Mouse (Mus musculus) liver, embryonic 12.5 days (tissue): ENCODE data around the gene Tex19.1. TPM values are rescaled to one million over a fixed set of nuclear protein-coding genes. Genes with fewer than 3 reads are reported as not detected.
A peak's percentile ranks its signal among the peaks of the same experiment; 100 is the strongest.

Source experiments
- ATAC-seq: fragments of 200-750 bp; cut with Nextera tagmentation; 2 replicates; pipeline ENCODE4 v1.8.0; 2017; ENCODE audit warnings: moderate number of reproducible peaks, mild to moderate bottlenecking, moderate library complexity
- H3K27ac ChIP-seq: fragments of 300-500 bp; sonication (generic); 2 replicates; pipeline ENCODE4 v1.5.1; 2016; ENCODE audit warnings: mild to moderate bottlenecking
- H3K27me3 ChIP-seq: fragments of 300-500 bp; sonication (generic); replicated peaks from 2 replicates; pipeline ENCODE4 v1.6.1; 2016; ENCODE audit warnings: mild to moderate bottlenecking, moderate library complexity
- H3K36me3 ChIP-seq: fragments of 300-500 bp; sonication (generic); 2 replicates; pipeline ENCODE4 v1.6.1; 2016; ENCODE audit warnings: mild to moderate bottlenecking, moderate library complexity
- H3K4me1 ChIP-seq: fragments of 300-500 bp; sonication (generic); 2 replicates; pipeline ENCODE4 v1.6.1; 2016
- H3K4me2 ChIP-seq: fragments of 300-500 bp; sonication (generic); 2 replicates; pipeline ENCODE4 v1.6.1; 2016; ENCODE audit warnings: mild to moderate bottlenecking, moderate library complexity
- H3K4me3 ChIP-seq: fragments of 300-500 bp; sonication (generic); 2 replicates; pipeline ENCODE4 v1.5.1; 2016; ENCODE audit warnings: mild to moderate bottlenecking, moderate library complexity
- H3K9ac ChIP-seq: fragments of 300-500 bp; sonication (generic); 2 replicates; pipeline ENCODE4 v1.6.1; 2016; ENCODE audit warnings: mild to moderate bottlenecking, moderate library complexity
- H3K9me3 ChIP-seq: fragments of 300-500 bp; sonication (generic); replicated peaks from 2 replicates; pipeline ENCODE4 v1.6.1; 2016; ENCODE audit warnings: mild to moderate bottlenecking, moderate library complexity
- WGBS: fragments of 180-500 bp; shearing (Covaris S2); methylation state at CpG from one replicate; pipeline ENCODE4 v1.1.7; 2016; ENCODE audit not compliant: insufficient replicate concordance; 5-methylcytosine and 5-hydroxymethylcytosine counted together
- polyA plus RNA-seq: library from polyadenylated mRNA; unstranded; fragments of >200 nt; fragmentation: Nextera tagmentation; extraction: Ambion mirVana; gene quantifications from 2 replicates; pipeline ENCODE4 v1.2.1, GENCODE M21; 2016

The Tex19.1 gene
- polyA plus RNA-seq, 1 experiment from 2014 or later: 0.44 TPM

- H3K36me3 ChIP-seq: no peaks in the 10 kb centered on the region
- H3K27ac ChIP-seq: no peak overlapping the region
- no peak overlapping the region for H3K9ac ChIP-seq
- H3K9me3 ChIP-seq: no peaks in the 10 kb centered on the region
- WGBS: 28% methylated on average over 4 of the region's 4 CpGs
- H3K4me2 ChIP-seq: no peak overlapping the region
- peaks cover 61% of the 10 kb centered on the region for H3K27me3 ChIP-seq
- ATAC-seq: no peak
- H3K4me1 ChIP-seq: no peaks in the 10 kb centered on the region
- H3K4me3 ChIP-seq: no peak overlapping the region
Observed at GRCm38 (mm10) chr11:121154203-121154602, 8.3 kb downstream of the Tex19.1 start.

- 3% methylated on average over 45 of the region's 45 CpGs for WGBS
- Histone ChIP-seq H3K4me1 (no peaks in the 10 kb centered on the region), H3K27me3 (peaks cover 81% of the 10 kb centered on the region), H3K4me3 (peak overlapping the region; percentile 25; the same call in 1 of the 2 replicates), H3K27ac (no peak overlapping the region), H3K9ac (no peak overlapping the region), H3K4me2 (peak overlapping the region; percentile 49), H3K9me3 (no peaks in the 10 kb centered on the region), H3K36me3 (no peaks in the 10 kb centered on the region)
- ATAC-seq: no peak
Observed at GRCm38 (mm10) chr11:121156411-121156891, 10.5 kb downstream of the Tex19.1 start.

- Histone ChIP-seq H3K27ac (no peak within 1 kb of the TSS), H3K9me3 (no peaks in the 10 kb centered on the region), H3K4me2 (no peak within 1 kb of the TSS), H3K4me3 (no peak within 1 kb of the TSS), H3K36me3 (no peaks in the 10 kb centered on the region), H3K9ac (no peak within 1 kb of the TSS), H3K4me1 (no peaks in the 10 kb centered on the region), H3K27me3 (peaks cover 59% of the 10 kb centered on the region)
- WGBS: 69% methylated on average over 5 of the region's 5 CpGs
- ATAC-seq: no peak
Observed at GRCm38 (mm10) chr11:121159971-121160370, 14.0 kb downstream of the Tex19.1 start, which contains the start of gene Uts2r. Gene Uts2r (plus strand): TSS chr11:121160271.

GRCm38 (mm10) chr11:121160636-121161346 lies 14.8 kb downstream of the Tex19.1 start:
- H3K4me1 ChIP-seq: no peaks in the 10 kb centered on the region
- ATAC-seq: no peak
- no peak overlapping the region for H3K9ac ChIP-seq
- no peaks in the 10 kb centered on the region for H3K36me3 ChIP-seq
- H3K4me2 ChIP-seq: no peak overlapping the region
- H3K9me3 ChIP-seq: no peaks in the 10 kb centered on the region
- no peak overlapping the region for H3K27ac ChIP-seq
- H3K4me3 ChIP-seq: no peak overlapping the region
- peaks cover 54% of the 10 kb centered on the region for H3K27me3 ChIP-seq
- 79% methylated on average over 26 of the region's 26 CpGs for WGBS

- Histone ChIP-seq H3K9ac (no peak overlapping the region), H3K27ac (no peak overlapping the region), H3K9me3 (no peaks in the 10 kb centered on the region), H3K4me2 (no peak overlapping the region), H3K4me1 (no peaks in the 10 kb centered on the region), H3K4me3 (no peak overlapping the region), H3K36me3 (no peaks in the 10 kb centered on the region), H3K27me3 (peaks cover 26% of the 10 kb centered on the region)
- no peak for ATAC-seq
- 73% methylated on average over 4 of the region's 4 CpGs for WGBS
Observed at GRCm38 (mm10) chr11:121163751-121164150, 17.8 kb downstream of the Tex19.1 start.

- Histone ChIP-seq H3K4me1 (peaks cover 8% of the 10 kb centered on the region; the same call in 1 of the 2 replicates), H3K4me2 (no peak overlapping the region), H3K9me3 (no peaks in the 10 kb centered on the region), H3K36me3 (no peaks in the 10 kb centered on the region), H3K27ac (no peak overlapping the region), H3K4me3 (no peak overlapping the region), H3K27me3 (peaks cover 9% of the 10 kb centered on the region; the same call in 1 of the 2 replicates), H3K9ac (no peak overlapping the region)
- WGBS: 69% methylated on average over 5 of the region's 5 CpGs
- no peak for ATAC-seq
Observed at GRCm38 (mm10) chr11:121173203-121173602, 27.3 kb downstream of the Tex19.1 start.

- Histone ChIP-seq H3K36me3 (no peaks in the 10 kb centered on the region), H3K4me3 (no peak overlapping the region), H3K27me3 (peaks cover 9% of the 10 kb centered on the region; the same call in 1 of the 2 replicates), H3K27ac (no peak overlapping the region), H3K9ac (no peak overlapping the region), H3K4me2 (no peak overlapping the region), H3K4me1 (peaks cover 8% of the 10 kb centered on the region; the same call in 1 of the 2 replicates), H3K9me3 (no peaks in the 10 kb centered on the region)
- 61% methylated on average over 3 of the region's 3 CpGs for WGBS
- ATAC-seq: no peak
Observed at GRCm38 (mm10) chr11:121174234-121174633, 28.3 kb downstream of the Tex19.1 start.

- 52% methylated on average over 12 of the region's 12 CpGs for WGBS
- peak; percentile 62 for ATAC-seq
- H3K36me3 ChIP-seq: 0 out of 2 replicates have a peak, but pooled peaks cover under 1% of the 10 kb centered on the region
- peaks cover 8% of the 10 kb centered on the region; the same call in 1 of the 2 replicates for H3K4me1 ChIP-seq
- H3K4me3 ChIP-seq: no peak overlapping the region
- no peaks in the 10 kb centered on the region for H3K9me3 ChIP-seq
- H3K9ac ChIP-seq: no peak overlapping the region
- no peak overlapping the region for H3K27ac ChIP-seq
- H3K27me3 ChIP-seq: peaks cover 9% of the 10 kb centered on the region; the same call in 1 of the 2 replicates
- no peak overlapping the region for H3K4me2 ChIP-seq
Observed at GRCm38 (mm10) chr11:121176285-121177270, 30.6 kb downstream of the Tex19.1 start.

- Histone ChIP-seq H3K27me3 (no peaks in the 10 kb centered on the region), H3K9me3 (no peaks in the 10 kb centered on the region), H3K9ac (no peak overlapping the region), H3K4me2 (no peak overlapping the region), H3K36me3 (0 out of 2 replicates have a peak, but pooled peaks cover 5% of the 10 kb centered on the region), H3K4me3 (no peak overlapping the region), H3K27ac (no peak overlapping the region), H3K4me1 (no peaks in the 10 kb centered on the region)
- ATAC-seq: no peak
- 75% methylated on average over 3 of the region's 3 CpGs for WGBS
Observed at GRCm38 (mm10) chr11:121189681-121190080, 43.7 kb downstream of the Tex19.1 start.

- Histone ChIP-seq H3K4me2 (no peak overlapping the region), H3K9ac (no peak overlapping the region), H3K27ac (no peak overlapping the region), H3K9me3 (no peaks in the 10 kb centered on the region), H3K36me3 (no peaks in the 10 kb centered on the region), H3K4me3 (no peak overlapping the region), H3K4me1 (no peaks in the 10 kb centered on the region), H3K27me3 (no peaks in the 10 kb centered on the region)
- 31% methylated on average over 2 of the region's 2 CpGs for WGBS
- ATAC-seq: no peak
Observed at GRCm38 (mm10) chr11:121192742-121193141, 46.8 kb downstream of the Tex19.1 start.

- no peaks in the 10 kb centered on the region for H3K4me1 ChIP-seq
- 65% methylated on average over 3 of the region's 3 CpGs for WGBS
- H3K36me3 ChIP-seq: no peaks in the 10 kb centered on the region
- H3K9me3 ChIP-seq: no peaks in the 10 kb centered on the region
- H3K27ac ChIP-seq: no peak overlapping the region
- no peaks in the 10 kb centered on the region for H3K27me3 ChIP-seq
- no peak overlapping the region for H3K4me2 ChIP-seq
- H3K4me3 ChIP-seq: no peak overlapping the region
- ATAC-seq: no peak
- H3K9ac ChIP-seq: no peak overlapping the region
Observed at GRCm38 (mm10) chr11:121193415-121193814, 47.5 kb downstream of the Tex19.1 start.
